Mouse (Mus musculus) MEL (cell line): Measurements from ENCODE around the gene Hmox1. TPM values are rescaled to one million over a fixed set of nuclear protein-coding genes. Genes with fewer than 3 reads are reported as not detected.

Experiments used
- DNase-seq: peaks from one replicate; pipeline ENCODE4 v3.0.0; 2011; ENCODE audit warnings: low read depth, low spot score
- H3K27ac ChIP-seq: 2 replicates; pipeline ENCODE4 v1.5.1; 2012; ENCODE audit warnings: low read depth, mild to moderate bottlenecking, control low read depth, low read length, moderate library complexity; ENCODE audit not compliant: control insufficient read depth
- H3K27me3 ChIP-seq, 2 experiments: fragments of 150-350 bp in 1 of 2; sonication (generic) in 1 of 2; 2 replicates each; pipeline ENCODE4 v1.6.1; 2012; ENCODE audit warnings: low read length in 2 of 2, mild to moderate bottlenecking in 2 of 2, improper control_type of control experiment in 1 of 2, moderate library complexity in 1 of 2; ENCODE audit not compliant: insufficient read depth in 2 of 2, control insufficient read depth in 1 of 2
- H3K36me3 ChIP-seq, 2 experiments: 2 replicates each; pipeline ENCODE4 v1.6.1; 2012 to 2014; ENCODE audit warnings: low read length in 2 of 2, improper control_type of control experiment in 1 of 2, inconsistent platforms in 1 of 2, mild to moderate bottlenecking in 1 of 2; ENCODE audit not compliant: insufficient read depth in 2 of 2, control insufficient read depth in 1 of 2
- H3K4me1 ChIP-seq, 2 experiments: fragments of 150-350 bp in 1 of 2; sonication (generic) in 1 of 2; 2 replicates each; pipeline ENCODE4 v1.6.1; 2012; ENCODE audit warnings: low read length in 2 of 2, improper control_type of control experiment in 1 of 2, mild to moderate bottlenecking in 1 of 2; ENCODE audit not compliant: insufficient read depth in 2 of 2, control insufficient read depth in 1 of 2
- H3K4me3 ChIP-seq, 2 experiments: fragments of 150-350 bp in 1 of 2; sonication (generic) in 1 of 2; 2 replicates each; pipeline ENCODE4 v1.5.1; 2012; ENCODE audit warnings: low read depth in 2 of 2, low read length in 2 of 2, mild to moderate bottlenecking in 2 of 2, moderate library complexity in 2 of 2, control low read depth in 1 of 2, improper control_type of control experiment in 1 of 2; ENCODE audit not compliant: control insufficient read depth in 1 of 2, insufficient read depth in 1 of 2
- H3K79me2 ChIP-seq: 2 replicates; pipeline ENCODE4 v1.6.1; 2012; ENCODE audit warnings: mild to moderate bottlenecking, low read length, moderate library complexity; ENCODE audit not compliant: control insufficient read depth, poor library complexity, insufficient read depth
- H3K9ac ChIP-seq: 2 replicates; pipeline ENCODE4 v1.6.1; 2012; ENCODE audit warnings: low read depth, mild to moderate bottlenecking, control low read depth, low read length, moderate library complexity; ENCODE audit not compliant: control insufficient read depth, poor library complexity, severe bottlenecking
- H3K9me3 ChIP-seq: fragments of 150-350 bp; sonication (generic); replicated peaks from 2 replicates; pipeline ENCODE4 v1.6.1; 2012; ENCODE audit warnings: mild to moderate bottlenecking, low read length, improper control_type of control experiment, moderate library complexity; ENCODE audit not compliant: insufficient read depth
- BHLHE40 ChIP-seq: IDR thresholded peaks from 2 replicates; pipeline ENCODE4 v1.6.1; 2012; ENCODE audit warnings: low read depth, mild to moderate bottlenecking, inconsistent platforms, low read length, improper control_type of control experiment, borderline replicate concordance
- CHD1 ChIP-seq: IDR thresholded peaks from 2 replicates; pipeline ENCODE4 v1.6.1; 2012; ENCODE audit warnings: low read depth, mild to moderate bottlenecking, inconsistent platforms, low read length, improper control_type of control experiment
- CHD2 ChIP-seq: IDR thresholded peaks from 2 replicates; pipeline ENCODE4 v1.6.1; 2011; ENCODE audit warnings: low read length, improper control_type of control experiment
- CTCF ChIP-seq, 3 experiments: IDR thresholded peaks in 2 of 3; conservative IDR thresholded peaks in 1 of 3; 2 replicates each; pipeline ENCODE4 v1.5.1; 2011 to 2012; ENCODE audit warnings: low read length in 3 of 3, low read depth in 2 of 3, mild to moderate bottlenecking in 2 of 3, improper control_type of control experiment in 1 of 3, inconsistent platforms in 1 of 3, mixed read lengths in 1 of 3, moderate library complexity in 1 of 3; ENCODE audit not compliant: control insufficient read depth in 1 of 3, insufficient read depth in 1 of 3, poor library complexity in 1 of 3, severe bottlenecking in 1 of 3
- E2F4 ChIP-seq: IDR thresholded peaks from 2 replicates; pipeline ENCODE4 v1.6.1; 2011; ENCODE audit warnings: low read depth, low read length, improper control_type of control experiment, borderline replicate concordance
- ELF1 ChIP-seq: IDR thresholded peaks from 2 replicates; pipeline ENCODE4 v1.6.1; 2014; ENCODE audit warnings: low read depth, mild to moderate bottlenecking, inconsistent platforms, low read length, improper control_type of control experiment, moderate library complexity
- EP300 ChIP-seq, 2 experiments: IDR thresholded peaks; 2 replicates each; pipeline ENCODE4 v1.6.1; 2011; ENCODE audit warnings: improper control_type of control experiment in 2 of 2, low read length in 2 of 2, low read depth in 1 of 2, mild to moderate bottlenecking in 1 of 2
- ETS1 ChIP-seq: IDR thresholded peaks from 2 replicates; pipeline ENCODE4 v1.6.1; 2012; ENCODE audit warnings: low read depth, mild to moderate bottlenecking, inconsistent platforms, low read length, improper control_type of control experiment, moderate library complexity
- GABPA ChIP-seq: IDR thresholded peaks from 2 replicates; pipeline ENCODE4 v1.6.1; 2012; ENCODE audit warnings: low read depth, mild to moderate bottlenecking, inconsistent platforms, low read length, improper control_type of control experiment, moderate library complexity
- GATA1 ChIP-seq: IDR thresholded peaks from 2 replicates; pipeline ENCODE4 v1.6.1; 2011; ENCODE audit warnings: low read depth, low read length, improper control_type of control experiment
- JUND ChIP-seq: IDR thresholded peaks from 2 replicates; pipeline ENCODE4 v1.6.1; 2011; ENCODE audit warnings: low read depth, mild to moderate bottlenecking, improper control_type of control experiment, low read length
- KAT2A ChIP-seq: conservative IDR thresholded peaks from 2 replicates; pipeline ENCODE4 v1.6.1; 2012; ENCODE audit warnings: low read depth, low read length, improper control_type of control experiment, inconsistent platforms
- MAFK ChIP-seq: IDR thresholded peaks from 2 replicates; pipeline ENCODE4 v1.6.1; 2011; ENCODE audit warnings: low read depth, mild to moderate bottlenecking, low read length, improper control_type of control experiment, borderline replicate concordance
- MAZ ChIP-seq: IDR thresholded peaks from 2 replicates; pipeline ENCODE4 v1.6.1; 2012; ENCODE audit warnings: low read depth, mild to moderate bottlenecking, inconsistent platforms, low read length, improper control_type of control experiment
- MEF2A ChIP-seq: IDR thresholded peaks from 2 replicates; pipeline ENCODE4 v1.6.1; 2014; ENCODE audit warnings: low read depth, mild to moderate bottlenecking, inconsistent platforms, low read length, improper control_type of control experiment; ENCODE audit not compliant: poor library complexity, insufficient replicate concordance, severe bottlenecking; ENCODE audit errors: extremely low read depth
- MXI1 ChIP-seq: IDR thresholded peaks from 2 replicates; pipeline ENCODE4 v1.6.1; 2011; ENCODE audit warnings: mild to moderate bottlenecking, low read depth, low read length, improper control_type of control experiment
- MYB ChIP-seq: IDR thresholded peaks from 2 replicates; pipeline ENCODE4 v1.6.1; 2011; ENCODE audit warnings: mild to moderate bottlenecking, low read depth, low read length, improper control_type of control experiment
- MYC ChIP-seq: IDR thresholded peaks from 2 replicates; pipeline ENCODE4 v1.6.1; 2011; ENCODE audit warnings: low read depth, mild to moderate bottlenecking, low read length, improper control_type of control experiment, moderate library complexity
- NELFE ChIP-seq: IDR thresholded peaks from 2 replicates; pipeline ENCODE4 v1.6.1; 2011; ENCODE audit warnings: low read depth, low read length, improper control_type of control experiment
- NRF1 ChIP-seq: IDR thresholded peaks from 2 replicates; pipeline ENCODE4 v1.6.1; 2014; ENCODE audit warnings: low read depth, mild to moderate bottlenecking, inconsistent platforms, low read length, improper control_type of control experiment, moderate library complexity; ENCODE audit not compliant: poor library complexity, insufficient read depth, severe bottlenecking
- POLR2A ChIP-seq, 2 experiments: IDR thresholded peaks; 2 replicates each; pipeline ENCODE4 v1.6.1; 2011 to 2012; ENCODE audit warnings: low read length in 2 of 2, mild to moderate bottlenecking in 2 of 2, control low read depth in 1 of 2, improper control_type of control experiment in 1 of 2, low read depth in 1 of 2, moderate library complexity in 1 of 2; ENCODE audit not compliant: control insufficient read depth in 1 of 2, insufficient read depth in 1 of 2, poor library complexity in 1 of 2
- POLR2AphosphoS2 ChIP-seq: IDR thresholded peaks from 2 replicates; pipeline ENCODE4 v1.6.1; 2011; ENCODE audit warnings: low read length, improper control_type of control experiment
- POLR2AphosphoS5 ChIP-seq: IDR thresholded peaks from 2 replicates; pipeline ENCODE4 v1.6.1; 2012; ENCODE audit warnings: low read depth, borderline replicate concordance, mild to moderate bottlenecking, inconsistent platforms, low read length, moderate library complexity, mixed read lengths
- RAD21 ChIP-seq: IDR thresholded peaks from 2 replicates; pipeline ENCODE4 v1.6.1; 2011; ENCODE audit warnings: mild to moderate bottlenecking, low read depth, low read length, improper control_type of control experiment
- RCOR1 ChIP-seq: IDR thresholded peaks from 2 replicates; pipeline ENCODE4 v1.6.1; 2012; ENCODE audit warnings: low read depth, mild to moderate bottlenecking, inconsistent platforms, low read length, improper control_type of control experiment
- SIN3A ChIP-seq: IDR thresholded peaks from 2 replicates; pipeline ENCODE4 v1.6.1; 2012; ENCODE audit warnings: low read length, improper control_type of control experiment, inconsistent platforms
- SMC3 ChIP-seq: IDR thresholded peaks from 2 replicates; pipeline ENCODE4 v1.6.1; 2011; ENCODE audit warnings: low read depth, low read length, improper control_type of control experiment
- TBP ChIP-seq: IDR thresholded peaks from 2 replicates; pipeline ENCODE4 v1.8.0; 2011; ENCODE audit warnings: low read depth, low read length, improper control_type of control experiment
- TCF12 ChIP-seq: IDR thresholded peaks from 2 replicates; pipeline ENCODE4 v1.6.1; 2014; ENCODE audit warnings: low read depth, mild to moderate bottlenecking, inconsistent platforms, low read length, improper control_type of control experiment, moderate library complexity
- UBTF ChIP-seq: IDR thresholded peaks from 2 replicates; pipeline ENCODE4 v1.6.1; 2012; ENCODE audit warnings: low read depth, mild to moderate bottlenecking, inconsistent platforms, low read length, improper control_type of control experiment, moderate library complexity, borderline replicate concordance; ENCODE audit not compliant: insufficient read depth
- USF2 ChIP-seq, 2 experiments: IDR thresholded peaks; 2 replicates each; pipeline ENCODE4 v1.6.1; 2011 to 2012; ENCODE audit warnings: improper control_type of control experiment in 2 of 2, low read length in 2 of 2, borderline replicate concordance in 1 of 2, inconsistent platforms in 1 of 2, low read depth in 1 of 2, mild to moderate bottlenecking in 1 of 2; ENCODE audit not compliant: insufficient read depth in 1 of 2
- ZC3H11A ChIP-seq: IDR thresholded peaks from 2 replicates; pipeline ENCODE4 v1.6.1; 2012; ENCODE audit warnings: low read depth, mild to moderate bottlenecking, inconsistent platforms, low read length, improper control_type of control experiment
- ZKSCAN1 ChIP-seq: IDR thresholded peaks from 2 replicates; pipeline ENCODE4 v1.6.1; 2012; ENCODE audit warnings: low read depth, mild to moderate bottlenecking, inconsistent platforms, low read length, improper control_type of control experiment, moderate library complexity
- ZMIZ1 ChIP-seq: IDR thresholded peaks from 2 replicates; pipeline ENCODE4 v1.6.1; 2012; ENCODE audit warnings: low read depth, mild to moderate bottlenecking, inconsistent platforms, low read length, improper control_type of control experiment, moderate library complexity
- ZNF384 ChIP-seq: IDR thresholded peaks from 2 replicates; pipeline ENCODE4 v1.6.1; 2012; ENCODE audit warnings: low read depth, mild to moderate bottlenecking, inconsistent platforms, low read length, improper control_type of control experiment
- polyA plus RNA-seq, 2 experiments: library from polyadenylated mRNA; stranded (reverse) in 1 of 2; unstranded in 1 of 2; fragments of >175 nt in 1 of 2; fragments of >200 nt in 1 of 2; gene quantifications; 2 replicates each; pipeline versions ENCODE4 v1.2.1 to v1.2.4; 2012; ENCODE audit warnings: low replicate concordance in 2 of 2, low read depth in 1 of 2; ENCODE audit not compliant: insufficient read length in 2 of 2, insufficient read depth in 1 of 2, missing spikeins in 1 of 2
- total RNA-seq: library from RNA; depleted of rRNA; stranded (reverse); fragments of 300-350 nt; gene quantifications from 2 replicates; pipeline ENCODE4 v1.2.3, GENCODE M21; 2012

Gene Hmox1
- total and polyA plus RNA-seq, 3 experiments = 11.1 to 72.4 TPM; not detected in 1

DNA sequence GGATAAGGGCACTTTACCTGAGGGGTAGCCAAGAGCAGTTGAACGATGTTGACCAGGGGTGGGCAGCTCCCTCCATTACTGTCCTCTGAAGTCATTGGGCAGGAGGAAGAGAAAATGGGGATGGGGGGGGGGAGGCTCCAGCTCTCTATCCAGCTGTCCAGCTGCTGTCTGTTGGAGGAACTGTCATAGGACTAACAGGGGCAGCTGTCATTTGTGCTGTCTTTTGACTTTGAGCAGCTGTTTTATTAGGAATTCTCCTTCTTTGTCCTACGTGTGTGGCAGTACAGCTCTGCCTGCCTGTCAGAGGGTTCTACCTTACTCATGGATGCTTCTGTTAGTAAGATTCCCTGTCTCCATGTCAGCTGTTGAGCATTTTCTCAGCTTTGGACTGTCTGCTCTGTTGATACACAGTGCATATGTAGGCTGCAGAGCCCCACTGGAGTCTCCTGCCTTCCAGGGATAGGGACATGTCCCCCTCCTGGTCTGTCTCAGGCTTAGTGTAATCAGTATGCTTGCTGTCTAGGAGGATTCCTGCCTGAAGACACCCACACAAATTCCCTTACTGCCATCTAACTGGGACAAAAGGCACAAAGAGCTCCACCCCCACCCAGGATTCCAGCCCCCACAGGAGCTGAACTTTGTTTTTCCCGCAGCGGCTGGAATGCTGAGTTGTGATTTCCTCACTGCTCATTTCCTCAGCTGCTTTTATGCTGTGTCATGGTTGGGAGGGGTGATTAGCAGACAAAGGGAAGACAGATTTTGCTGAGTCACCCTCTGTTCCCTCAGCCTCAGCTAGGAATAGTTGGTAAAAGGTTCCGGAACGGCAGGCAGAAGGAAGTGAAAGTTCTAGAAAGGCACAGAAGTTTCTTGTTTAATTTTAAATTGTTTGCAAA, 4.2 kb upstream of the Hmox1 start:
- Histone ChIP-seq H3K27ac (peak overlapping the region; percentile 28; the same call in 1 of the 2 replicates), H3K9me3 (no peaks in the 10 kb centered on the region), H3K4me3 (peak overlapping the region; percentile 30 to 32), H3K4me1 (peaks cover 30 to 42% of the 10 kb centered on the region in 2 experiments), H3K27me3 (no peaks in the 10 kb centered on the region), H3K36me3 (peaks cover 0 to 45% of the 10 kb centered on the region in 2 experiments; a peak in 2 of 4 replicates), H3K79me2 (peaks cover 7% of the 10 kb centered on the region), H3K9ac (peak overlapping the region; percentile 32; the same call in 1 of the 2 replicates)
- peak; percentile 91 for DNase-seq
- no peak for TF ChIP-seq CHD2
- no peak for TF ChIP-seq USF2 (IDR thresholded peaks at IDR 0.05; ENCODE audit: borderline replicate concordance in 1 of 2, insufficient read depth in 1 of 2, low read depth in 1 of 2, low read length in 2 of 2)
- TF ChIP-seq E2F4 = no peak
- TF ChIP-seq JUND = no peak
- no peak for TF ChIP-seq POLR2AphosphoS5
- peak; percentile 78 for TF ChIP-seq RCOR1
- TF ChIP-seq CHD1 = no peak
- TF ChIP-seq MYC = no peak
- no peak for TF ChIP-seq ZMIZ1
- TF ChIP-seq MAZ = peak; percentile 99
- no peak for TF ChIP-seq TCF12
- TF ChIP-seq CTCF (IDR thresholded peaks at IDR 0.05 in 2 of 3, conservative IDR thresholded peaks at IDR 0.05 in 1 of 3; ENCODE audit: control insufficient read depth in 1 of 3, insufficient read depth in 1 of 3, low read depth in 2 of 3, low read length in 3 of 3, poor library complexity in 1 of 3, severe bottlenecking in 1 of 3) = no peak
- TF ChIP-seq UBTF = no peak
- peak; percentile 99 for TF ChIP-seq MAFK
- peak; percentile 99 for TF ChIP-seq ETS1
- no peak for TF ChIP-seq MYB
- no peak; the same call in 1 of the 2 replicates for TF ChIP-seq ELF1
- no peak for TF ChIP-seq POLR2AphosphoS2
- TF ChIP-seq EP300 (IDR thresholded peaks at IDR 0.05; ENCODE audit: low read depth in 1 of 2, low read length in 2 of 2) = peak; percentile 70 to 71
- TF ChIP-seq MXI1 = peak; percentile 72
- TF ChIP-seq NELFE = no peak
- no peak for TF ChIP-seq ZC3H11A
- no peak for TF ChIP-seq RAD21
- TF ChIP-seq MEF2A = no peak
- TF ChIP-seq NRF1 = no peak
- no peak for TF ChIP-seq POLR2A (IDR thresholded peaks at IDR 0.05; ENCODE audit: control insufficient read depth in 1 of 2, insufficient read depth in 1 of 2, low read depth in 1 of 2, low read length in 2 of 2, poor library complexity in 1 of 2)
- no peak for TF ChIP-seq SMC3
- TF ChIP-seq TBP = peak; percentile 52; the same call in 1 of the 2 replicates
- no peak for TF ChIP-seq ZNF384
- TF ChIP-seq GATA1 = peak; percentile 38; the same call in 1 of the 2 replicates
- TF ChIP-seq ZKSCAN1 = no peak
- no peak for TF ChIP-seq KAT2A
- TF ChIP-seq BHLHE40 = no peak
- peak; percentile 97 for TF ChIP-seq GABPA
- TF ChIP-seq SIN3A = peak; percentile 89
